Mouse (Mus musculus): Measurements from ENCODE around the gene Blmh.

DNA sequence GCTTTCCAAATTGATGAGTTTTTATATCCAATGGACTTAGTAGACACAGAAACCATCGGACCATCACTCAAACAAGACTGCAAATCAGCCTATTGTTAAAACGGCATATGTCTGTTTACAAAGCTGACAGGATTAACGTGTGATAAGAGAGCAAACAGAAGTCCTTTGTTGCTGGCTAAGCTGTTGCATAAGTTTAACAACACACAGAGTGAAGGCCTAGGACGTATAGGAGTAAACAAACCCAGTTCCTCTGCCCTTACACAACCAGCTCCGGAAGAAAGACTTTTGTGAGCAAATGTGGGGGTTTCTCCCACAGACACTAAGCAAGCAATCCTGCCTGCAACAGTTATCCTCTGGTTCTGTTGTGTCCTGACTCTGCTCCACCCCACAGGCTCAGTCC is 40.2 kb upstream of the Blmh start:
- no peak for TF ChIP-seq CTCF (IDR thresholded peaks at IDR 0.05; ENCODE audit: extremely low read depth, insufficient read depth, insufficient read length, insufficient replicate concordance)
- TF ChIP-seq POLR2A (IDR thresholded peaks at IDR 0.05; ENCODE audit: low read depth, low read length) = no peak
